Mouse (Mus musculus) spleen, adult 2 months (tissue): ENCODE data around the gene Gon7.

Experiments used
- CTCF ChIP-seq: fragments of 200-500 bp; IDR thresholded peaks from 2 replicates; pipeline ENCODE4 v1.5.1; 2011; ENCODE audit warnings: mild to moderate bottlenecking, inconsistent platforms; ENCODE audit not compliant: insufficient read depth, insufficient read length, insufficient replicate concordance; ENCODE audit errors: extremely low read depth
- POLR2A ChIP-seq: fragments of 200-500 bp; IDR thresholded peaks from 2 replicates; pipeline ENCODE4 v1.6.1; 2011; ENCODE audit warnings: low read depth, low read length, inconsistent platforms

DNA sequence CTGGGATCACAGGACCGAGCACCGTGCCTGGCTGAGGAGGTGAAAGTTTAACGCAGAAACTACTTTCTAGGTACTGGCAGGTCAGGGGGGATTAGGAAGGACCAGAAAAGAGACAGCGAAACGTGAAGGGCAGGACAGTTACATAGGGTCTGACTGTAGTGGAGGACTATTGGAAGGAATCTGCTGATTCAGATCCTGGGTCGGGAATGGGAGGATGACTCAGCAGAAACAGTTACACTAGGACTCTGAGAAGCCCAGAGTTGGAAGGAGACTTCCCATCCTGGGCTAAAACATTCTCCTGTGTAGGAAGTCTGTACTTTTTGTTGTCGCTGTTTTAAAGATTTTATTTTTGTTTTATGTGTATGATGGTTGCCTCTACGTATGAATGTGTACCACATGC lies 14.0 kb upstream of the Gon7 start:
- TF ChIP-seq CTCF (no peak), POLR2A (no peak)
